Mouse (Mus musculus) CH12.LX (cell line): ENCODE results near the gene Tmem37. TPM values are rescaled to one million over a fixed set of nuclear protein-coding genes. Genes with fewer than 3 reads are reported as not detected.

ENCODE experiments used
- DNase-seq: peaks from one replicate; pipeline ENCODE4 v3.0.0-alpha.2; 2013; ENCODE audit errors: extremely low read depth
- H3K27ac ChIP-seq: 2 replicates; pipeline ENCODE4 v1.5.1; 2012; ENCODE audit warnings: low read depth, mild to moderate bottlenecking, control low read depth, moderate library complexity; ENCODE audit not compliant: insufficient read depth
- H3K27me3 ChIP-seq: replicated peaks from 2 replicates; pipeline ENCODE3; 2012; ENCODE audit warnings: inconsistent platforms
- H3K36me3 ChIP-seq, 2 experiments: replicated peaks in 1 of 2; 2 replicates each; pipeline versions ENCODE3 to v1.6.1; 2012; ENCODE audit warnings: inconsistent platforms in 1 of 2, low read length in 1 of 2, mild to moderate bottlenecking in 1 of 2, mixed read lengths in 1 of 2, moderate library complexity in 1 of 2; ENCODE audit not compliant: control insufficient read depth in 1 of 2, insufficient read depth in 1 of 2
- H3K4me1 ChIP-seq, 2 experiments: 2 replicates each; pipeline ENCODE4 v1.6.1; 2012; ENCODE audit warnings: inconsistent platforms in 1 of 2, moderate library complexity in 1 of 2; ENCODE audit not compliant: insufficient read depth in 2 of 2, control insufficient read depth in 1 of 2
- H3K4me2 ChIP-seq: 2 replicates; pipeline ENCODE4 v1.6.1; 2012; ENCODE audit warnings: low read depth, mild to moderate bottlenecking, control low read depth; ENCODE audit not compliant: poor library complexity, insufficient read depth, severe bottlenecking
- H3K4me3 ChIP-seq, 3 experiments: fragments of 150-350 bp in 1 of 3; sonication (generic) in 1 of 3; replicated peaks in 1 of 3; 2 replicates each; pipeline versions ENCODE3 to v1.5.1; 2011 to 2012; ENCODE audit warnings: low read depth in 2 of 3, low read length in 2 of 3, mild to moderate bottlenecking in 2 of 3, moderate library complexity in 2 of 3, control low read depth in 1 of 3, improper control_type of control experiment in 1 of 3, inconsistent platforms in 1 of 3, mixed read lengths in 1 of 3; ENCODE audit not compliant: poor library complexity in 1 of 3
- H3K79me2 ChIP-seq: replicated peaks from 2 replicates; pipeline ENCODE4 v1.6.1; 2012; ENCODE audit warnings: mild to moderate bottlenecking, moderate library complexity; ENCODE audit not compliant: control insufficient read depth, poor library complexity, insufficient read depth, severe bottlenecking; ENCODE audit errors: extremely low read depth
- H3K9ac ChIP-seq: 2 replicates; pipeline ENCODE4 v1.6.1; 2012; ENCODE audit warnings: low read depth, mild to moderate bottlenecking, control low read depth, moderate library complexity; ENCODE audit not compliant: insufficient read depth
- H3K9me3 ChIP-seq: replicated peaks from 2 replicates; pipeline ENCODE3; 2012; ENCODE audit warnings: low read length, inconsistent platforms, mixed read lengths
- CHD1 ChIP-seq: IDR thresholded peaks from 2 replicates; pipeline ENCODE4 v1.6.1; 2012; ENCODE audit warnings: low read depth, low read length, improper control_type of control experiment, inconsistent platforms
- E2F4 ChIP-seq: IDR thresholded peaks from 2 replicates; pipeline ENCODE4 v1.6.1; 2011; ENCODE audit warnings: low read depth, low read length, improper control_type of control experiment; ENCODE audit not compliant: insufficient replicate concordance
- ELF1 ChIP-seq: IDR thresholded peaks from 2 replicates; pipeline ENCODE4 v1.6.1; 2014; ENCODE audit warnings: low read depth, mild to moderate bottlenecking, inconsistent platforms, low read length, improper control_type of control experiment
- GABPA ChIP-seq: IDR thresholded peaks from 2 replicates; pipeline ENCODE4 v1.6.1; 2012; ENCODE audit warnings: low read depth, low read length, improper control_type of control experiment, inconsistent platforms; ENCODE audit not compliant: insufficient replicate concordance
- HCFC1 ChIP-seq: IDR thresholded peaks from 2 replicates; pipeline ENCODE4 v1.6.1; 2012; ENCODE audit warnings: low read depth, mild to moderate bottlenecking, inconsistent platforms, low read length, improper control_type of control experiment
- JUN ChIP-seq: IDR thresholded peaks from 2 replicates; pipeline ENCODE4 v1.6.1; 2011; ENCODE audit warnings: low read depth, mild to moderate bottlenecking, low read length, improper control_type of control experiment, moderate library complexity; ENCODE audit not compliant: insufficient read depth
- JUND ChIP-seq: conservative IDR thresholded peaks from 2 replicates; pipeline ENCODE4 v1.6.1; 2011; ENCODE audit warnings: low read depth, low read length, improper control_type of control experiment
- MAFK ChIP-seq: IDR thresholded peaks from 2 replicates; pipeline ENCODE4 v1.6.1; 2011; ENCODE audit warnings: low read length, improper control_type of control experiment; ENCODE audit not compliant: insufficient replicate concordance
- MAX ChIP-seq: IDR thresholded peaks from 2 replicates; pipeline ENCODE4 v1.6.1; 2011; ENCODE audit warnings: low read length, improper control_type of control experiment
- MEF2A ChIP-seq: IDR thresholded peaks from 2 replicates; pipeline ENCODE4 v1.6.1; 2014; ENCODE audit warnings: low read depth, mild to moderate bottlenecking, inconsistent platforms, low read length, improper control_type of control experiment, borderline replicate concordance
- MXI1 ChIP-seq: IDR thresholded peaks from 2 replicates; pipeline ENCODE4 v1.6.1; 2011; ENCODE audit warnings: mild to moderate bottlenecking, low read depth, low read length, improper control_type of control experiment
- MYC ChIP-seq: IDR thresholded peaks from 2 replicates; pipeline ENCODE4 v1.6.1; 2011; ENCODE audit warnings: low read depth, mild to moderate bottlenecking, improper control_type of control experiment, low read length
- TBP ChIP-seq: conservative IDR thresholded peaks from 2 replicates; pipeline ENCODE4 v1.6.1; 2011; ENCODE audit warnings: low read depth, low read length, improper control_type of control experiment
- TCF12 ChIP-seq: IDR thresholded peaks from 2 replicates; pipeline ENCODE4 v1.6.1; 2014; ENCODE audit warnings: low read depth, mild to moderate bottlenecking, inconsistent platforms, low read length, improper control_type of control experiment
- UBTF ChIP-seq: IDR thresholded peaks from 2 replicates; pipeline ENCODE4 v1.6.1; 2012; ENCODE audit warnings: low read depth, mild to moderate bottlenecking, inconsistent platforms, low read length, improper control_type of control experiment, moderate library complexity
- USF1 ChIP-seq: IDR thresholded peaks from 2 replicates; pipeline ENCODE4 v1.6.1; 2014; ENCODE audit warnings: low read depth, mild to moderate bottlenecking, inconsistent platforms, low read length, improper control_type of control experiment
- ZC3H11A ChIP-seq: IDR thresholded peaks from 2 replicates; pipeline ENCODE4 v1.6.1; 2012; ENCODE audit warnings: low read depth, mild to moderate bottlenecking, inconsistent platforms, low read length, improper control_type of control experiment
- ZKSCAN1 ChIP-seq: IDR thresholded peaks from 2 replicates; pipeline ENCODE4 v1.6.1; 2012; ENCODE audit warnings: low read depth, inconsistent platforms, low read length, improper control_type of control experiment, borderline replicate concordance
- ZMIZ1 ChIP-seq: IDR thresholded peaks from 2 replicates; pipeline ENCODE4 v1.6.1; 2012; ENCODE audit warnings: low read depth, mild to moderate bottlenecking, inconsistent platforms, low read length, improper control_type of control experiment
- dilution Hi-C: fragments of 300-500 bp; cut with MboI; formaldehyde crosslinking; loops from 2 replicates; pipeline ENCODE4 v1.14.3; 2020; ENCODE audit warnings: low sequenced_read_pairs; ENCODE audit not compliant: extremely low pct_unique_long_range_greater_than_20kb, extremely low pct_ligation_motif_present
- in situ Hi-C: fragments of 300-500 bp; cut with MboI; formaldehyde crosslinking; loops from 3 replicates; pipeline ENCODE4 v1.14.3; 2019; ENCODE audit warnings: low sequenced_read_pairs, low pct_ligation_motif_present, low pct_unique_long_range_greater_than_20kb, mixed read lengths
- polyA plus RNA-seq: library from polyadenylated mRNA; unstranded; fragments of >175 nt; gene quantifications from 2 replicates; pipeline ENCODE4 v1.2.1, GENCODE M21; 2012; ENCODE audit warnings: low read depth; ENCODE audit not compliant: insufficient read length
- total RNA-seq, 2 experiments: library from RNA; depleted of rRNA; stranded (reverse); fragments of 300-350 nt in 1 of 2; fragments of >200 nt in 1 of 2; gene quantifications; 2 replicates each; pipeline ENCODE4 v1.2.3; 2012 to 2014

Gene Tmem37
- total and polyA plus RNA-seq, 3 experiments = not detected

DNA sequence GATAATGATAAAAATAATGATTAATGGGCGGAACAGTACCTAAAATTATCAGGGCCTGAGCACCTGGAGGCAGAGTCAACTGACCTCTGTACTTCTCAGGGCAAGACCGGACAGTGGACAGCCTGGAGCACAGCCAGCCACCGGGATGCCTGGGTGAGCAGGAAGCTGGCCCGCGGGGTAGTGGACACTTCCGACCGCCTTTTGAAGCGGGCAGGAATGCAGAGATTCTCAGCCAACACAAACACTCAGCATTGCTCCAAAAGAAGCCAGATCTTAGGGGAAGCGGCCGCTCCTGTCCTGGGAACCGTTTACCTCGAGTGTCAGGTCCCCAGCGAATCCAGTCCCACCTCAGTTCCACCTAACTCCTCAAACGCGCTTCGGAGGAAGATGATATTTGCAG is 974 bp downstream of the Tmem37 start:
- no peaks in the 10 kb centered on the region for H3K36me3 ChIP-seq
- no peaks in the 10 kb centered on the region for H3K27me3 ChIP-seq
- TF ChIP-seq ZKSCAN1 (no peak), ZC3H11A (no peak), MXI1 (no peak), MYC (no peak), MAFK (no peak), ELF1 (no peak), UBTF (no peak), GABPA (no peak), MAX (no peak), E2F4 (no peak), MEF2A (no peak), ZMIZ1 (no peak), USF1 (no peak), JUND (no peak), JUN (no peak), TCF12 (no peak), TBP (no peak), CHD1 (no peak), HCFC1 (no peak)
- DNase-seq = no peak
- H3K9ac ChIP-seq = no peak overlapping the region
- peaks cover 0 to 8% of the 10 kb centered on the region in 2 experiments; a peak in 2 of 4 replicates for H3K4me1 ChIP-seq
- dilution Hi-C loops = no loop called here
- no peak overlapping the region for H3K4me2 ChIP-seq
- in situ Hi-C loops = no loop called here
- no peaks in the 10 kb centered on the region for H3K9me3 ChIP-seq
- H3K4me3 ChIP-seq = no peak overlapping the region
- no peaks in the 10 kb centered on the region for H3K79me2 ChIP-seq
- H3K27ac ChIP-seq = no peak overlapping the region

DNA sequence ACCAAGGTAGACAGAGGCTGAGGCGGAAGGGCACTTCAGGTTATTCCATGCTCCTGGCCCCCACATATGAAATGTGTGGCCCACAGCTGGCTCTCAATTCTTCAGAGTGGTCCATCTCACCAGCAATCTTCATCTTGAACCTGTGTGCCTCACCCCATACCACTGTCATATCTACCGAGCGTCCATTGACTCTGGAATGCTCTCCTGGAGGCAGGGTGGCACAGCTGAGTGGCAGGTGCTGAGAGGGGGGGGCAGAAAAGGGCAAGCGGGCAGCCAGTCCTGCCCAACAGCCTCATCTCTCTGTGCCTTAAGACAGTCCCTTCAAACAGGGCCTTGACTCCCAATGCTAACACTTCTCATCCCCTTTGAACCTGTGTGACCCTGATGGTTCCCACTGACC is 2.7 kb downstream of the Tmem37 start:
- H3K9me3 ChIP-seq = no peaks in the 10 kb centered on the region
- H3K4me3 ChIP-seq = no peak overlapping the region
- H3K79me2 ChIP-seq = no peaks in the 10 kb centered on the region
- no peak for DNase-seq
- H3K27ac ChIP-seq = no peak overlapping the region
- peaks cover 0 to 8% of the 10 kb centered on the region in 2 experiments; a peak in 2 of 4 replicates for H3K4me1 ChIP-seq
- dilution Hi-C loops (no loop called here), in situ Hi-C loops (no loop called here)
- no peak overlapping the region for H3K4me2 ChIP-seq
- H3K36me3 ChIP-seq = no peaks in the 10 kb centered on the region
- H3K27me3 ChIP-seq = no peaks in the 10 kb centered on the region
- no peak overlapping the region for H3K9ac ChIP-seq
- no peak for TF ChIP-seq MAX
